Mouse (Mus musculus) hindbrain, embryonic 14.5 days (tissue): Measurements from ENCODE around the gene Casp8. TPM values are rescaled to one million over a fixed set of nuclear protein-coding genes. Genes with fewer than 3 reads are reported as not detected.
"Not testable (repeated sequence)": the region's sequence is repeated elsewhere in the genome, so short reads cannot be mapped to it uniquely, and the experiment has no call there.

ENCODE experiments used
- ATAC-seq: fragments of 200-750 bp; cut with Nextera tagmentation; 2 replicates; pipeline ENCODE4 v1.8.0; 2017; ENCODE audit warnings: moderate number of reproducible peaks, mild to moderate bottlenecking, moderate TSS enrichment, moderate library complexity; ENCODE audit not compliant: low FRiP score
- DNase-seq: peaks from one replicate; pipeline ENCODE4 v3.0.0-alpha.2; 2015; ENCODE audit warnings: low spot score
- H3K27ac ChIP-seq: fragments of 300-500 bp; sonication (generic); 2 replicates; pipeline ENCODE4 v1.5.1; 2014; ENCODE audit warnings: mild to moderate bottlenecking, moderate library complexity
- H3K27me3 ChIP-seq: fragments of 300-500 bp; sonication (generic); 2 replicates; pipeline ENCODE4 v1.6.1; 2014; ENCODE audit warnings: mild to moderate bottlenecking, low read length, mixed read lengths; ENCODE audit not compliant: control insufficient read depth, insufficient read depth
- H3K36me3 ChIP-seq: fragments of 300-500 bp; sonication (generic); replicated peaks from 2 replicates; pipeline ENCODE4 v1.6.1; 2014; ENCODE audit not compliant: control insufficient read depth, insufficient read depth
- H3K4me1 ChIP-seq: fragments of 300-500 bp; sonication (generic); replicated peaks from 2 replicates; pipeline ENCODE4 v1.6.1; 2014; ENCODE audit warnings: antibody characterized with exemption, low read length, mixed read lengths; ENCODE audit not compliant: control insufficient read depth, insufficient read depth
- H3K4me2 ChIP-seq: fragments of 300-500 bp; sonication (generic); replicated peaks from 2 replicates; pipeline ENCODE4 v1.6.1; 2014; ENCODE audit warnings: mild to moderate bottlenecking, moderate library complexity
- H3K4me3 ChIP-seq: fragments of 300-500 bp; sonication (generic); replicated peaks from 2 replicates; pipeline ENCODE4 v1.5.1; 2014; ENCODE audit warnings: mild to moderate bottlenecking, low read length
- H3K9ac ChIP-seq: fragments of 300-500 bp; sonication (generic); 2 replicates; pipeline ENCODE4 v1.6.1; 2014
- H3K9me3 ChIP-seq: fragments of 300-500 bp; sonication (generic); 2 replicates; pipeline ENCODE4 v1.6.1; 2016; ENCODE audit warnings: low read length; ENCODE audit not compliant: control insufficient read depth
- WGBS: fragments of 180-500 bp; shearing (Covaris S2); extraction: QIAGEN DNeasy Blood & Tissue Kit; methylation state at CpG from one replicate; pipeline ENCODE4 v1.1.7; 2014; 5-methylcytosine and 5-hydroxymethylcytosine counted together
- polyA plus RNA-seq: library from polyadenylated mRNA; unstranded; fragments of >200 nt; fragmentation: Nextera tagmentation; extraction: Ambion mirVana; gene quantifications from 2 replicates; pipeline ENCODE4 v1.2.1, GENCODE M21; 2014

The Casp8 gene
- polyA plus RNA-seq, 1 experiment from 2014 or later = 6.2 TPM

DNA sequence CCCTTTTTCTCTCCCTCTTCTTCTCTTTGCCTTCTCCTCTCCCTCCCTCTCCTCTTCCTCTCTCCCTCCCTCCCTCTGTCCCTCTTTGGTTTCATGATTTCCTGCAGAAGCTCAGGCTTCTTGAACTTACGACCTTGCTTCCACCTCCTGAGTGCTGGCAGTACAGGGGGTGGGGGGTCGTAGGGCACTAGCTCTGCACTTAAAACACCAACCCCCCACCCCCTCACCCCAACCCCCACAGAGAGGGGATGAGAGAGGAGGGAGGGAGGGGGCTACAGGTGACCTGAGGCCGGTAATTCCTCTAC is 837 bp downstream of the Casp8 start:
- Histone ChIP-seq H3K4me3 (peak overlapping the region; percentile 40), H3K9me3 (0 out of 2 replicates have a peak, but pooled peaks cover 3% of the 10 kb centered on the region), H3K9ac (peak overlapping the region; percentile 54), H3K27ac (no peak overlapping the region), H3K4me2 (peak overlapping the region; percentile 80), H3K4me1 (peaks cover 8% of the 10 kb centered on the region; the same call in 1 of the 2 replicates), H3K27me3 (no peaks in the 10 kb centered on the region), H3K36me3 (no peaks in the 10 kb centered on the region)
- WGBS = 6% methylated on average over 3 of the region's 3 CpGs
- no peak for ATAC-seq
- no peak for DNase-seq

DNA sequence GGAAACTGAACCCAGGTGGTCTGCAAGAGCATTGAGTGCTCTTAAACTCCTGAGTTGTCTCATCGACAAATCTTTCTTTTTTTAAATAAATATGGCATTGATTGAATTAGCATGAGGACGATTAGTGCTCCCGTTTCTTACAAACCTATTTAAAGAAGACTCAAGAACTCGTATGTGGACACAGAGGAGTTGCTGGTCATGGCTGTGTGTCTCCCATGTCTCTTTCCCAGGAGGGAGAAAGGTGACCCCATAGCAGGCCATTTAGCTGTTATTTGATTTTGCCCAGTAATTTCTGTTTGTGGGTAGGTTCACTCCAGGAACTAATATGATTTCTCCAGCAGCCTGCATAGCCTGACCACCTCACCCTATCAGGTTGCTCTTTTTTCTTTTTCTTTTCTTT is 1.7 kb downstream of the Casp8 start:
- Histone ChIP-seq H3K4me2 (no peak overlapping the region), H3K27me3 (no peaks in the 10 kb centered on the region), H3K4me1 (peaks cover 8% of the 10 kb centered on the region; the same call in 1 of the 2 replicates), H3K9ac (no peak overlapping the region), H3K27ac (no peak overlapping the region), H3K36me3 (no peaks in the 10 kb centered on the region), H3K9me3 (0 out of 2 replicates have a peak, but pooled peaks cover 3% of the 10 kb centered on the region), H3K4me3 (no peak overlapping the region)
- WGBS = 76% methylated on average over 4 of the region's 4 CpGs
- DNase-seq = no peak
- no peak for ATAC-seq

DNA sequence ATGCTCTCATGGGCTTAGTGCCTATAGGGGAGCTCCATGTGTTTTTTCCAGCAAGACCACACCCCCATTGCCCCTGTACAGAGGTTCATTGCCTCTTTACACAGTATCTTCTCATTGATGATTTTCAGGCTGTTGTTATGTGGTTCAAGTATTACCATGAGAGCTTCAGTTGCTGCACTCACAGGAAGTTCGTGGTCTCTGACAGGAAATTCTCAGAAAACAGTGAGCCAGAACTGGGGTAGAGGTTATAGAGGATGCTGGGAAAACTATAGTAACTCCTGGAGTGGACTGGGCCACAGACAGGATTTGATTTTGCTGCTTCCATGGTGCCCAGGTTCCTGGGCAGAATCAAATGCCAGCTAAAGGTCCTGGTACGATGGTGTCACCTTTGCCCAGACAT is 2.2 kb downstream of the Casp8 start:
- no peak for DNase-seq
- Histone ChIP-seq H3K4me3 (no peak overlapping the region), H3K27me3 (no peaks in the 10 kb centered on the region), H3K9me3 (0 out of 2 replicates have a peak, but pooled peaks cover 3% of the 10 kb centered on the region), H3K27ac (no peak overlapping the region), H3K4me1 (peaks cover 8% of the 10 kb centered on the region; the same call in 1 of the 2 replicates), H3K4me2 (no peak overlapping the region), H3K36me3 (no peaks in the 10 kb centered on the region), H3K9ac (no peak overlapping the region)
- no peak for ATAC-seq
- WGBS = 88% methylated on average over 2 of the region's 2 CpGs

DNA sequence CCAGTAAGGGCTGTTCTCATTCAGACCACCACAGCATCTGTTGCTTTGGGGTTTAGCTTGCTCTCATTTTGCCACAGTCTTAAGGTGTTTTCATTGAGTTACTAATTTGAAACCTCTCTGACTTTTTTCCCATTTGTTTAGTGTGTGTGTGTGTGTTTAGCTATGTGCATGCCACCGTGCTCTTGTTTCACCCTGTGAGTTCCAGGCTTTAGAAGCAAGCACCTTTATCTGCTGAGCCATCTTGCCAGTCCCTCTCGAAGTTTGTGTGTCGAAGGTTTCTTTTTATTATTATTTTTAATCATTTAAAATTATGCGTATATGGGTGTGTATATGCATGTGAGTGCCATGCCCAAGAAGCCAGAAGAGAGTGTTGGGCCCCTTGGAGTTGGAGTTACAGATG is 3.7 kb downstream of the Casp8 start:
- H3K27me3 ChIP-seq = no peaks in the 10 kb centered on the region
- no peaks in the 10 kb centered on the region for H3K36me3 ChIP-seq
- H3K9me3 ChIP-seq = 0 out of 2 replicates have a peak, but pooled peaks cover 3% of the 10 kb centered on the region
- no peak overlapping the region for H3K27ac ChIP-seq
- whole genome bisulfite sequencing = 95% methylated on average over 4 of the region's 4 CpGs
- ATAC-seq (no peak), DNase-seq (no peak)
- H3K4me3 ChIP-seq = no peak overlapping the region
- H3K4me2 ChIP-seq = no peak overlapping the region
- H3K4me1 ChIP-seq = peaks cover 8% of the 10 kb centered on the region; the same call in 1 of the 2 replicates
- no peak overlapping the region for H3K9ac ChIP-seq

DNA sequence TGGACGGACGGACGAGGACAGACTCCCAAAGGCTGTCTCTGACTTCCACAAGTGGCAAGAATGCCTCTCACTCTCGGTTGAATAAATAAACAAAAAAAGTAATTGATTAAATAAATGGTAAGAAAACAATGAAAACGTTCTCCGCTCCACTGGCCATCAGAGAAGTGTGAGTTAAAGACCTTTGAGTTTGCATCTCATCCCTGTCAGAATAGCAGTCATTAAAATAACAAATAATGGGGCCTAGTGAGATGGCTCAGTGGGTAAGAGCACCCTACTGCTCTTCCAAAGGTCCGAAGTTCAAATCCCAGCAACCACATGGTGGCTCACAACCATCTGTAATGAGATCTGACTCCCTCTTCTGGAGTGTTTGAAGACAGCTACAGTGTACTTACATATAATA is 5.5 kb downstream of the Casp8 start:
- not testable (repeated sequence) for H3K9ac ChIP-seq, H3K9me3 ChIP-seq, ATAC-seq, H3K27ac ChIP-seq, H3K4me3 ChIP-seq, H3K4me2 ChIP-seq, H3K27me3 ChIP-seq, DNase-seq, H3K36me3 ChIP-seq, H3K4me1 ChIP-seq
- WGBS = 60% methylated on average over 7 of the region's 7 CpGs

DNA sequence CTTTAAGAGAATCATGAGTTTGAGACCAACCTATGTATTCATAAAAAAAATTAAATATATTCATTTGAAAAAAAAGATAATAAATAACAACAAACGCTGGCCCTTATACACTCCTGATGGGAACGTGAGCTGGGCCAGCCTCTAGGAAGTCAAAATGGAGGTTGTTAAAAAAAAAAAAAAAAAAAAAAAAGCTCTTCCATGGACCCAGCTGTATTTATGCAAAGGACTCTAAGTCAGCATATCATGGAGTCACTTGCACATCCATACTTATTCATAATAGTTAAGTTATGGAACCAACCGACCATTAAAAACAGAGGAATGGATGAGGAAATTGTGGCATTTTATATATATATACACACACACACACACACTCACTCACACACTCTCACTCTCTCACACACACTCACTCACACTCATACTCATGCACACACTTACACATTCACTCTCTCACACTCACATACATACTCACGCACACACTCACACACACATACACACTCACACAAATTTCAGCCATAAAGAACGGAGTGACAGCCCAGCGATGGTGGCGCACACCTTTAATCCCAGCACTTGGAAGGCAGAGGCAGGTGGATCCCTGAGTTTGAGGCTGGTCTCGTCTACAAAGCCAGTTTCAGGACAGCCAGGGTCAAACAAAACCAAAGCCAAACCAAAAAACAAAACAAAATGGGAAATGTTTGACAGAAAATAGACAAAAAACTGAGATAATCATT is 6.5 kb downstream of the Casp8 start:
- H3K4me2 ChIP-seq = no peak overlapping the region
- no peak overlapping the region for H3K9ac ChIP-seq
- no peak for ATAC-seq
- no peak for DNase-seq
- H3K4me3 ChIP-seq = no peak overlapping the region
- H3K4me1 ChIP-seq = no peaks in the 10 kb centered on the region
- H3K36me3 ChIP-seq = no peaks in the 10 kb centered on the region
- no peak overlapping the region for H3K27ac ChIP-seq
- WGBS = 92% methylated on average over 8 of the region's 8 CpGs
- no peaks in the 10 kb centered on the region for H3K27me3 ChIP-seq
- 0 out of 2 replicates have a peak, but pooled peaks cover 3% of the 10 kb centered on the region for H3K9me3 ChIP-seq

DNA sequence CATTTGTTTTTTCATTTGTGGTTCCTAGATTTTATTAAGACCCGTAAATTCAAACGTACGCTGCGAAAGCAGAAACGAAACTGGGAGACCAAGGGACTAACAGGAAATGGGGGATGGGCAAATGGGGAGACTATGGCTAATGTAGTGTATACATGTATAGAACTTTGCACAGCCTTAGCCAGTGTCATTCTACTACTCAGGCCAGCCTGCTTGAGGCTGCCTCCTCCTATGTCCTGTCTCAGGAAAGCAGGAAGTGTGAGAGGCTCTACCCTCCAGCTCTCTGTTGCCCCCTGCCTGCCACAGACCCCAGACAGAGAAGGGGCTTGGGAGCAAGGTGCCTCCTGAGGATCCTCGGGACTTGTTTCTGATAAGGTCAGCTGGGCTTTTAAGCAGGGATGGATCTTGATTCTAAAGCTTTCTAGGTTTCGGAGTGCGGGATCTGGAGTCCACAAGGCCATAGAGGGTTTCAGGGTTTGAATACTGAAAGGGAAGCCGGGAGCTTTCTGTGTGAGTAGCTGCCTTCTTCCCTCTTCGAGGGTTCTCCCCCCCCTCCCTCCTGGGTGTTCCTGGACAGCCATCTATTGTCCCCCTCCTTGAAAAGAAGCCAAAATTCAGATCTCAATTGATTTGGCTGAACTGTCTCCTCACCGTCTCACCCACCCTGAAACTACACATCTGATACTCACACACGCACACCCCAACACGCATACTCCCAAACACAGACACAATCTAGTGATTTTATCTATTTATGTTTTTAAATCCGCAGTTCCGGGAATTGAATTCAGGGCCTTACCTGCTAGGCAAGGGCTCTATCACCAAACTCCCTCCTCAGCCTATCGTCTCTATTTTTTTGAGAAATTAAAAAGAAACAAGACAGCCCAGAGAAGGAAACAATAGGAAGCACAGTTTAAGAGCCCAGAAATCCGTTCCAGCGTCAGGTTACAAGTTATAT is 7.4 kb downstream of the Casp8 start:
- WGBS = 78% methylated on average over 18 of the region's 18 CpGs
- DNase-seq = no peak

DNA sequence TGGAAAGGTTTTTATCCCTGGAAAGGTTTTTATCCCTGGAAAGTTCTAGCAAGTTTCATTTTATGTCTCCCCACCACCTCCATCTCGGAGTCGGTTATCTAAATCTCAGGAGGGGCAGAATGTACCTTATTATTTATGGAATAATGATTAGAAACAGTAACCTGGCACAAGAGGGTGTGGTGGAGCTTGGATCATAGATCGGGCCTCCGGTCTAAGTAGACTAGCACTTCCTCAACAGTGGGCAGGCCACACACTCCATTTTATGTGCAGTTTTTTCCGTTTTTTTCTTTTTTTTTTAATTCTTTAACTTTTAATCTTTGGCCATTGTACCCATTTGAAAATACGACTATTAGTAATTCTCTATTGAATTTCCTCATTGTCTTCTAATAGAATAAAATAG is 8.4 kb downstream of the Casp8 start:
- 93% methylated on average over 6 of the region's 6 CpGs for WGBS
- no peak for ATAC-seq
- Histone ChIP-seq H3K4me2 (no peak overlapping the region), H3K27me3 (no peaks in the 10 kb centered on the region), H3K9me3 (0 out of 2 replicates have a peak, but pooled peaks cover 3% of the 10 kb centered on the region), H3K4me3 (no peak overlapping the region), H3K9ac (no peak overlapping the region), H3K4me1 (no peaks in the 10 kb centered on the region), H3K27ac (no peak overlapping the region), H3K36me3 (no peaks in the 10 kb centered on the region)
- DNase-seq = no peak

More for the DNA sequence above, 7.4 kb downstream of the Casp8 start:
- no peak overlapping the region for H3K4me3 ChIP-seq
- ATAC-seq = no peak
- no peak overlapping the region for H3K27ac ChIP-seq
- no peak overlapping the region for H3K4me2 ChIP-seq
- H3K4me1 ChIP-seq = no peaks in the 10 kb centered on the region
- no peaks in the 10 kb centered on the region for H3K36me3 ChIP-seq
- H3K9me3 ChIP-seq = 0 out of 2 replicates have a peak, but pooled peaks cover 3% of the 10 kb centered on the region
- no peak overlapping the region for H3K9ac ChIP-seq
- no peaks in the 10 kb centered on the region for H3K27me3 ChIP-seq

DNA sequence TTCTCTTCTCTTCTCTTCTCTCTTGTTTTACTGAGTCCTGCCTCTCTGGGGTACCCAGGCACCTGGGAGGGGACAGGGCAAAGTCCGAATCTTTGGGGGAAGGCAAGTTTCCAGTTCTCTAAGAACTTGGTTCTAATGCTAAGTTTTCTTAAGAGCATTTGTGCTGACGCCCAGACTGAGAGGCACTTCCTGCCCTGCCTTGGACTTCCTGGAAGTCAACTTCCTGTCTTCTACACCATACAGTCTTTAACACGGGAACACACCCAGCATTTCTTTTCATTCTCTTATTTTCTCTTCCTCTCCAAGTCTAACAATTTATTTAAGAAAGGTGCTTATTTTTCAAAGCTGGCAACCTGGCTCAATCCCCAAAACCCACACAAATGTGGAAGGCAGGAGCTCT is 11.5 kb downstream of the Casp8 start:
- no peak overlapping the region for H3K9ac ChIP-seq
- no peaks in the 10 kb centered on the region for H3K9me3 ChIP-seq
- no peaks in the 10 kb centered on the region for H3K27me3 ChIP-seq
- ATAC-seq (no peak), DNase-seq (no peak)
- H3K4me1 ChIP-seq = no peaks in the 10 kb centered on the region
- no peak overlapping the region for H3K4me3 ChIP-seq
- no peak overlapping the region for H3K27ac ChIP-seq
- H3K4me2 ChIP-seq = no peak overlapping the region
- H3K36me3 ChIP-seq = no peaks in the 10 kb centered on the region
- WGBS = 80% methylated on average over 3 of the region's 3 CpGs
